Mouse (Mus musculus) lung, embryonic 14.5 days (tissue): ENCODE data around the gene Cyb5d2. TPM values are rescaled to one million over a fixed set of nuclear protein-coding genes. Genes with fewer than 3 reads are reported as not detected.
A peak's percentile ranks its signal among the peaks of the same experiment; 100 is the strongest.

ENCODE experiments used
- ATAC-seq: fragments of 200-750 bp; cut with Nextera tagmentation; 2 replicates; pipeline ENCODE4 v1.8.0; 2017; ENCODE audit warnings: mild to moderate bottlenecking, moderate TSS enrichment, moderate library complexity; ENCODE audit not compliant: insufficient read depth
- DNase-seq: peaks from one replicate; pipeline ENCODE4 v3.0.0-alpha.2; 2015
- H3K27ac ChIP-seq: fragments of 300-500 bp; sonication (generic); 2 replicates; pipeline ENCODE4 v1.5.1; 2014; ENCODE audit warnings: low read depth, mild to moderate bottlenecking, moderate library complexity
- H3K27me3 ChIP-seq: fragments of 300-500 bp; sonication (generic); 2 replicates; pipeline ENCODE4 v1.6.1; 2014; ENCODE audit warnings: low read length, control low read depth; ENCODE audit not compliant: insufficient read depth
- H3K36me3 ChIP-seq: fragments of 300-500 bp; sonication (generic); 2 replicates; pipeline ENCODE4 v1.6.1; 2014; ENCODE audit warnings: control low read depth; ENCODE audit not compliant: insufficient read depth
- H3K4me1 ChIP-seq: fragments of 300-500 bp; sonication (generic); 2 replicates; pipeline ENCODE4 v1.6.1; 2014; ENCODE audit warnings: antibody characterized with exemption, control low read depth; ENCODE audit not compliant: insufficient read depth
- H3K4me2 ChIP-seq: fragments of 300-500 bp; sonication (generic); 2 replicates; pipeline ENCODE4 v1.6.1; 2014; ENCODE audit warnings: mild to moderate bottlenecking
- H3K4me3 ChIP-seq: fragments of 300-500 bp; sonication (generic); 2 replicates; pipeline ENCODE4 v1.5.1; 2014; ENCODE audit warnings: low read depth, low read length
- H3K9ac ChIP-seq: fragments of 300-500 bp; sonication (generic); 2 replicates; pipeline ENCODE4 v1.6.1; 2014
- H3K9me3 ChIP-seq: fragments of 300-500 bp; sonication (generic); 2 replicates; pipeline ENCODE4 v1.6.1; 2016; ENCODE audit warnings: low read depth, low read length, control low read depth
- CTCF ChIP-seq: IDR thresholded peaks from 2 replicates; pipeline ENCODE4 v1.5.1; 2016; ENCODE audit warnings: antibody characterized with exemption, low read depth
- WGBS: fragments of 180-500 bp; shearing (Covaris S2); extraction: QIAGEN DNeasy Blood & Tissue Kit; methylation state at CpG from one replicate; pipeline ENCODE4 v1.1.7; 2014; 5-methylcytosine and 5-hydroxymethylcytosine counted together
- polyA plus RNA-seq: library from polyadenylated mRNA; unstranded; fragments of >200 nt; fragmentation: Nextera tagmentation; extraction: Ambion mirVana; gene quantifications from 2 replicates; pipeline ENCODE4 v1.2.1, GENCODE M21; 2014

The Cyb5d2 gene
- 4.3 and 4.7 TPM in 2 replicates for polyA plus RNA-seq

- DNase-seq, result peak; percentile 98
- WGBS, result under 1% methylated on average over 69 of the region's 69 CpGs
Measured at GRCm38 (mm10) chr11:72795455-72796295, at the start of gene Cyb5d2, which contains the start of gene Zzef1. Gene Cyb5d2 (minus strand): TSS chr11:72796142. Gene Zzef1 (plus strand): TSS chr11:72796226.

GRCm38 (mm10) chr11:72845526-72845925, 49.6 kb upstream of the Cyb5d2 start:
- no peak overlapping the region for H3K4me3 ChIP-seq

More at GRCm38 (mm10) chr11:72795455-72796295, at the start of gene Cyb5d2, which contains the start of gene Zzef1:
- no peaks in the 10 kb centered on the region for H3K9me3 ChIP-seq
- no peaks in the 10 kb centered on the region for H3K36me3 ChIP-seq
- peak within 1 kb of the TSS; percentile 96 for H3K4me3 ChIP-seq
- peak within 1 kb of the TSS; percentile 66 for H3K4me2 ChIP-seq
- no peaks in the 10 kb centered on the region for H3K4me1 ChIP-seq
- H3K27ac ChIP-seq, result peak within 1 kb of the TSS; percentile 81
- ATAC-seq, result peak; percentile 95
- H3K27me3 ChIP-seq, result no peaks in the 10 kb centered on the region
- H3K9ac ChIP-seq, result peak within 1 kb of the TSS; percentile 85
- TF ChIP-seq CTCF, result no peak

GRCm38 (mm10) chr11:72843576-72843975, 47.6 kb upstream of the Cyb5d2 start:
- no peak for TF ChIP-seq CTCF
- no peak overlapping the region for H3K9ac ChIP-seq
- no peaks in the 10 kb centered on the region for H3K4me1 ChIP-seq
- no peaks in the 10 kb centered on the region for H3K27me3 ChIP-seq
- H3K27ac ChIP-seq, result no peak overlapping the region
- no peak for DNase-seq
- H3K4me3 ChIP-seq, result no peak overlapping the region
- H3K9me3 ChIP-seq, result no peaks in the 10 kb centered on the region
- H3K4me2 ChIP-seq, result no peak overlapping the region
- no peak for ATAC-seq
- peaks cover 35% of the 10 kb centered on the region for H3K36me3 ChIP-seq

More at GRCm38 (mm10) chr11:72845526-72845925, 49.6 kb upstream of the Cyb5d2 start:
- Histone ChIP-seq H3K36me3 (peaks cover 41% of the 10 kb centered on the region), H3K27me3 (no peaks in the 10 kb centered on the region), H3K4me2 (no peak overlapping the region), H3K4me1 (no peaks in the 10 kb centered on the region), H3K9me3 (no peaks in the 10 kb centered on the region), H3K9ac (no peak overlapping the region), H3K27ac (no peak overlapping the region)
- no peak for TF ChIP-seq CTCF
- no peak for ATAC-seq
- 77% methylated on average over 2 of the region's 2 CpGs for WGBS
- no peak for DNase-seq

- DNase-seq (no peak), ATAC-seq (no peak)
- H3K27ac ChIP-seq, result no peak overlapping the region
- 79% methylated on average over 3 of the region's 3 CpGs for WGBS
- no peak for TF ChIP-seq CTCF
- no peak overlapping the region for H3K4me3 ChIP-seq
- H3K9ac ChIP-seq, result no peak overlapping the region
- no peak overlapping the region for H3K4me2 ChIP-seq
- H3K4me1 ChIP-seq, result no peaks in the 10 kb centered on the region
- no peaks in the 10 kb centered on the region for H3K9me3 ChIP-seq
- H3K36me3 ChIP-seq, result peaks cover 29% of the 10 kb centered on the region
- no peaks in the 10 kb centered on the region for H3K27me3 ChIP-seq
Measured at GRCm38 (mm10) chr11:72842731-72843130, 46.8 kb upstream of the Cyb5d2 start.

- Histone ChIP-seq H3K4me1 (no peaks in the 10 kb centered on the region), H3K36me3 (peaks cover 60% of the 10 kb centered on the region), H3K9me3 (no peaks in the 10 kb centered on the region), H3K4me3 (no peak overlapping the region), H3K4me2 (no peak overlapping the region), H3K9ac (no peak overlapping the region), H3K27ac (no peak overlapping the region), H3K27me3 (no peaks in the 10 kb centered on the region)
- no peak for TF ChIP-seq CTCF
- ATAC-seq, result peak; percentile 89
- WGBS, result 46% methylated on average over 3 of the region's 3 CpGs
- peak; percentile 90 for DNase-seq
Measured at GRCm38 (mm10) chr11:72829869-72830268, 33.9 kb upstream of the Cyb5d2 start.

GRCm38 (mm10) chr11:72821041-72821440, 25.1 kb upstream of the Cyb5d2 start:
- Histone ChIP-seq H3K9ac (no peak overlapping the region), H3K27ac (no peak overlapping the region), H3K4me1 (no peaks in the 10 kb centered on the region), H3K9me3 (no peaks in the 10 kb centered on the region), H3K27me3 (no peaks in the 10 kb centered on the region), H3K4me2 (no peak overlapping the region), H3K4me3 (no peak overlapping the region), H3K36me3 (peaks cover 54% of the 10 kb centered on the region)
- WGBS, result 90% methylated on average over 7 of the region's 7 CpGs
- DNase-seq, result no peak
- TF ChIP-seq CTCF, result no peak
- ATAC-seq, result no peak

- ATAC-seq (no peak), DNase-seq (no peak)
- no peak overlapping the region for H3K27ac ChIP-seq
- WGBS, result 86% methylated on average over 7 of the region's 7 CpGs
- H3K4me2 ChIP-seq, result no peak overlapping the region
- no peak for TF ChIP-seq CTCF
- no peak overlapping the region for H3K9ac ChIP-seq
- H3K4me3 ChIP-seq, result no peak overlapping the region
- H3K9me3 ChIP-seq, result no peaks in the 10 kb centered on the region
- no peaks in the 10 kb centered on the region for H3K4me1 ChIP-seq
- no peaks in the 10 kb centered on the region for H3K27me3 ChIP-seq
- H3K36me3 ChIP-seq, result peaks cover 33% of the 10 kb centered on the region
Measured at GRCm38 (mm10) chr11:72818067-72818466, 22.1 kb upstream of the Cyb5d2 start.
